Mouse (Mus musculus) midbrain, embryonic 16.5 days (tissue): ENCODE measurements at regions not wholly inside any gene's neighbourhood (a gene's known extent, or its start where the extent isn't known, plus 50 kb on each side); places are given as distances from the start of the nearest gene placed in this dataset.

ENCODE experiments used
- ATAC-seq: fragments of 200-750 bp; cut with Nextera tagmentation; 2 replicates; pipeline ENCODE4 v1.8.0; 2017; ENCODE audit warnings: moderate TSS enrichment
- H3K27ac ChIP-seq: fragments of 300-500 bp; sonication (generic); 2 replicates; pipeline ENCODE4 v1.5.1; 2014; ENCODE audit warnings: mild to moderate bottlenecking, low read length, mixed read lengths
- H3K27me3 ChIP-seq: fragments of 300-500 bp; sonication (generic); 2 replicates; pipeline ENCODE4 v1.6.1; 2014; ENCODE audit warnings: low read depth, low read length, mixed read lengths; ENCODE audit not compliant: control insufficient read depth, insufficient read depth
- H3K36me3 ChIP-seq: fragments of 300-500 bp; sonication (generic); 2 replicates; pipeline ENCODE4 v1.6.1; 2014; ENCODE audit warnings: mild to moderate bottlenecking, low read length, moderate library complexity, mixed read lengths; ENCODE audit not compliant: control insufficient read depth, insufficient read depth
- H3K4me1 ChIP-seq: fragments of 300-500 bp; sonication (generic); 2 replicates; pipeline ENCODE4 v1.6.1; 2014; ENCODE audit warnings: mild to moderate bottlenecking, low read length, mixed read lengths; ENCODE audit not compliant: control insufficient read depth, insufficient read depth
- H3K4me2 ChIP-seq: fragments of 300-500 bp; sonication (generic); 2 replicates; pipeline ENCODE4 v1.6.1; 2014; ENCODE audit warnings: mild to moderate bottlenecking, low read length, mixed read lengths
- H3K4me3 ChIP-seq: fragments of 300-500 bp; sonication (generic); 2 replicates; pipeline ENCODE4 v1.5.1; 2014; ENCODE audit warnings: low read depth, mild to moderate bottlenecking, low read length, moderate library complexity, mixed read lengths
- H3K9ac ChIP-seq: fragments of 300-500 bp; sonication (generic); 2 replicates; pipeline ENCODE4 v1.6.1; 2014; ENCODE audit warnings: low read depth, low read length, mixed read lengths
- H3K9me3 ChIP-seq: fragments of 300-500 bp; sonication (generic); replicated peaks from 2 replicates; pipeline ENCODE4 v1.6.1; 2014; ENCODE audit warnings: mild to moderate bottlenecking, low read length, mixed read lengths; ENCODE audit not compliant: control insufficient read depth, poor library complexity, severe bottlenecking
- WGBS: fragments of 180-500 bp; shearing (Covaris S2); extraction: QIAGEN DNeasy Blood & Tissue Kit; methylation state at CpG from one replicate; pipeline ENCODE4 v1.1.7; 2014; 5-methylcytosine and 5-hydroxymethylcytosine counted together

DNA sequence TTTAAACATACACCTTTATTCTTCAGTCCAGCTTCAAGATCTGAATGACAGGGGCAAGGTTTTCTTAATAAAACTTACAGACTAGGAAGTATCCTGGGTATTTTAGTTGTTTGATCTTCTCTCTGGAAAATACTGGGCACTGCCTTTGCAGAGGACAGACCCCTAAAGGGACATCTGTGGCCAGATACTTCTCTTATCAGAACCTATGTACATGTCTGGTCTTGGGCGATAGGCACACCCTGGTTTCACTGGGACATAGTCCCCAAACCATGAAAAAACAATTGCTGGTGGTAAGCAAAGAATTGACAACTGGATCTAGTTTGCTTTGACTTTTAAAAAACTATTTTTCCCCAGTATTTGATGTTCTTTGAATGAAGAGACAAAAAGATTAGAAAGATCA, 189.5 kb upstream of the Veph1 start:
- Histone ChIP-seq H3K4me2 (no peak overlapping the region), H3K4me3 (no peak overlapping the region), H3K4me1 (no peaks in the 10 kb centered on the region), H3K9ac (no peak overlapping the region), H3K36me3 (no peaks in the 10 kb centered on the region), H3K27me3 (no peaks in the 10 kb centered on the region), H3K9me3 (no peaks in the 10 kb centered on the region), H3K27ac (no peak overlapping the region)
- 91% methylated on average over 1 of the region's 1 CpGs for WGBS
- ATAC-seq = no peak

DNA sequence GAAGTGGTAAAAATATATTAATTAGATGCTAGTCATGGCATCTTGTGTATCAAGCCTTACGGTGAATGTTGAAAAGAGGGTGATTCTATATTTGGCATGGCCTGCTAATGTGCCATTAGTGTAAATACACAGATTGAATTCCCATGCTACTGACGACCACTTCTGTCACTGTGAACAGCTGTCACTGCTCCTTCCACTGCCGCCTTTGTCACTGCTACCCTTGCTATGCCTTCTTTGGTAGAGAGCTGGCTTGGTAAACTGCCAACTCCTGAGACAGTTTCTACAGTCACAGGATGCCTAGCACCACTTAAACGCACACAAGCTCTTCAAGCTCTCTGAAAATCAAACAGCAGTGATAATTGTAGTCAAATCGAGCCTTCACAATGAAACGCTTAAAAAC, 184.1 kb upstream of the Veph1 start:
- Histone ChIP-seq H3K27ac (no peak overlapping the region), H3K36me3 (no peaks in the 10 kb centered on the region), H3K4me2 (no peak overlapping the region), H3K4me1 (peaks cover 3% of the 10 kb centered on the region; the same call in 1 of the 2 replicates), H3K27me3 (no peaks in the 10 kb centered on the region), H3K4me3 (no peak overlapping the region), H3K9ac (no peak overlapping the region), H3K9me3 (no peaks in the 10 kb centered on the region)
- ATAC-seq = peak; percentile 48; the same call in 1 of the 2 replicates
- WGBS = 47% methylated on average over 6 of the region's 6 CpGs

DNA sequence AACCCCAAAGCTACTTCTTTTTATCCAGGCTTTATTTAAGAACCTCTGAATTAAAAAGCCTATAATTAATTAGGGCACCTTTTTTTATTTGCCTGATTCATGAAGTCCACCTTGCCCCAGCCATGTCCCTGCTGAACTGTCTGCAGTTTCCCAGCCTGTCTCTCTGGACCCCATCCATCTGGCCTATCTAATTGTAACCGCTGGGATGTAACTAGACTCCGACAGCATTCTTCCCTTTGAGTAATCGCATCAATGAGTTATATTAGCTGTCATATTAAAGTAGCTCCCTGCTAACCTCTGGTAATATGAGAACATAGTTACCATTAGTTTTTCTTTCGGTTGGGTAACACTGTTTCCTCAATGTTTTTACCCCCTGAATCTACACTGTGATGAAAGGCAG, 182.6 kb upstream of the Veph1 start:
- no peak overlapping the region for H3K4me2 ChIP-seq
- WGBS = 50% methylated on average over 4 of the region's 4 CpGs

DNA sequence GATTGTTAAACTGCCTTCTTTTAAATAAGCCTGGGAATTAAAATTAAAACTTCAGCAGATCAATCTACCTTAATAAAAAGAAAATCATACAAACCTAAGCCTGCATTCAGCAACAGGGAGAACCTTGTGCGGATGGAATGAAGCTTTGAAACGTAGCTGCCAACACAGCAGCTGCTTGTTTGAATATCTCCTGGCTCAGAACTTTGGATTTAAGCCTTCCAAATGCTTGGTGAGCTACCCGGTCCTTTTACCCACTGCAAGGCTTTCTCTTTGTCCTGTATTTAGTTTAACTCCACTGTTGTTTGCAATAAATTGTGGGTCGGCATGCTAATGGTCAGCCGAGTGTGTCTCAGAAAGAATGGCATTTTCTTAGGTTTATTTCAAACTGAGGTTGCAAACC, 169.7 kb upstream of the Veph1 start:
- H3K4me1 ChIP-seq = no peaks in the 10 kb centered on the region
- no peak overlapping the region for H3K4me2 ChIP-seq
- H3K9ac ChIP-seq = no peak overlapping the region
- 78% methylated on average over 5 of the region's 5 CpGs for WGBS
- no peak overlapping the region for H3K27ac ChIP-seq
- H3K27me3 ChIP-seq = no peaks in the 10 kb centered on the region
- ATAC-seq = no peak
- no peak overlapping the region for H3K4me3 ChIP-seq
- no peaks in the 10 kb centered on the region for H3K9me3 ChIP-seq
- no peaks in the 10 kb centered on the region for H3K36me3 ChIP-seq

More for the DNA sequence above, 182.6 kb upstream of the Veph1 start:
- Histone ChIP-seq H3K4me1 (peaks cover 3% of the 10 kb centered on the region; the same call in 1 of the 2 replicates), H3K27ac (no peak overlapping the region), H3K9me3 (no peaks in the 10 kb centered on the region), H3K4me3 (no peak overlapping the region), H3K27me3 (no peaks in the 10 kb centered on the region), H3K9ac (no peak overlapping the region), H3K36me3 (no peaks in the 10 kb centered on the region)
- ATAC-seq = no peak

DNA sequence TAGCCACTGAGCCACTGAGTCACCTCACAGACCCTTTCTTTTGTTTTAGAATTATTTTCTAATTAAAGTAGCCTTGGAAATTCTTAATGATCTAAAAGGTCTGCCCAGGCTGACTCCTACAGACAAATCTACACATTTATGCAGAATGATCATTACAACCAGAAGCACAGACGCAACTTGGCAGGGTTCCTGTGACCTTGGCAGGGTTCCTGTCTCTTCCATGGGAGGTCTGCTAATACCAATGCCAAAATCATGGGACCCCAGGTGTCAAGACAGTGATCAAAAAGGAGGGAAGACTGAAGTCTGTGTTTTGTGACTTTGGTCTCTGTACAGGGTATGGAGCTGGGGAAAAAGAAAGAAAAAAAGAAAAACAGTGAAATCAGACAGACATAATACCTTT, 168.7 kb upstream of the Veph1 start:
- 67% methylated on average over 1 of the region's 1 CpGs for WGBS
- Histone ChIP-seq H3K27me3 (no peaks in the 10 kb centered on the region), H3K4me3 (no peak overlapping the region), H3K9me3 (no peaks in the 10 kb centered on the region), H3K36me3 (no peaks in the 10 kb centered on the region), H3K4me1 (no peaks in the 10 kb centered on the region), H3K9ac (no peak overlapping the region), H3K27ac (no peak overlapping the region), H3K4me2 (no peak overlapping the region)
- no peak for ATAC-seq

DNA sequence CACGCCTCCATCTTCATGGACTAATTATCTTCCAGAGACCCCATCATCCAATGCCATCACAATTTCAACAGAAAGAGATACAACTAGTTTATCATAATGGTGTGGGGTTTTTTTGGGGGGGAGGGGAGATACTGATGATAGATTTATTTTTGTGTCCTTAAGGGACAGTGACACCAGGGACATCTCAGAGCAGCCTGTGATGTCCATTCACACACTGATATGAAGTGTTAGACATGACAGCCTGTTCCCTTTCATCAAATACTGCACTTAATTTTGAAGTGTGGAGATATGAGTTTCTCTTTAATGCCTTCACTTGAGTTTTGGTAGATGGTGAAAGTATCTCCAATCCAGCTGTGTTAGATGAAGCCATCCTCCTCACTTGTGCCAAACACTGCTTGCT, 165.7 kb upstream of the Veph1 start:
- no peak for ATAC-seq
- Histone ChIP-seq H3K4me2 (no peak overlapping the region), H3K4me3 (no peak overlapping the region), H3K9me3 (no peaks in the 10 kb centered on the region), H3K27ac (no peak overlapping the region), H3K4me1 (no peaks in the 10 kb centered on the region), H3K27me3 (no peaks in the 10 kb centered on the region), H3K9ac (no peak overlapping the region), H3K36me3 (no peaks in the 10 kb centered on the region)
- 88% methylated on average over 1 of the region's 1 CpGs for WGBS

DNA sequence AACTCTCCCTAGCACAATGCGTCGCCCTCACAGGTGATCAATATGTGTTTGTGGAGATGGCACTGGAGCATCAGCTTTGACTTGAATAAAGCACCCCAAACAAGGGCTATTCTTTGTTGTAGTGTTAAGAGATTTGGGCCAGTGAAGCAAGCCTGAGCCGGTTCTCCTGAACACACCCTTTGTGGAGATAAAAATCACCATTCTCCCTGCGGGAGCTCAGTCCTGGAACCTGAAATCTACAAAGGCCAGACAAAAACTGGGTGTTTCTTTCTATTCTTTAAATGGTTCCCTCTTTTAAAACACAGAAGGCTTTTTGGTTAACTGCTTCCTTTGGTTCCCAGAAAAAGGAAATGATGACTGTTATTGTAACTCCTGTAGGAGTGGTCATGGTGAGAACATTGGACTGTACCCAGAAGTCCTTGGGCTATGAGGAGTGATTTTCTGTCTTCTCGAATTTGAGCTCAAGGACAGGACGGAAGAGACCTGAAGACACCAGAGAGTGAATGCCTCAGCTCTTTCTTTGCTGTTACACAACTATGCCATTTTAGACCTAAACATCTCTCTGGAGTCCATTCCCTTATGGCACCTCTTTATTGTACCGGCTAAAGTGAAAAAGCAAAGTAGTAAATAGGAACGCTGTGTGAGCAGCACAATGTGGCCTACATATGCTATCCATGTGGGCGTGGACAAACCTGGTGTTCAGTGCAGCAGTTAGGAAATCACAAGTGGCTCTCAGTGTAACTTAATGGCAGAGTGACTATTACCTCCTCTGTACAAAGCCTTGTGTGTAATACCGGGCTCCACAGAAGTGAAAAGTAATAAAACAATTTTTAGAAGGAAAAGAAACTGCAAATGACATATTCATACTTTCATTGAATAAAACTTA, 149.9 kb upstream of the Veph1 start:
- Histone ChIP-seq H3K27me3 (no peaks in the 10 kb centered on the region), H3K9ac (no peak overlapping the region), H3K9me3 (no peaks in the 10 kb centered on the region), H3K27ac (no peak overlapping the region), H3K4me1 (no peaks in the 10 kb centered on the region), H3K36me3 (no peaks in the 10 kb centered on the region), H3K4me2 (no peak overlapping the region), H3K4me3 (no peak overlapping the region)
- no peak for ATAC-seq
- whole genome bisulfite sequencing = 83% methylated on average over 10 of the region's 10 CpGs

DNA sequence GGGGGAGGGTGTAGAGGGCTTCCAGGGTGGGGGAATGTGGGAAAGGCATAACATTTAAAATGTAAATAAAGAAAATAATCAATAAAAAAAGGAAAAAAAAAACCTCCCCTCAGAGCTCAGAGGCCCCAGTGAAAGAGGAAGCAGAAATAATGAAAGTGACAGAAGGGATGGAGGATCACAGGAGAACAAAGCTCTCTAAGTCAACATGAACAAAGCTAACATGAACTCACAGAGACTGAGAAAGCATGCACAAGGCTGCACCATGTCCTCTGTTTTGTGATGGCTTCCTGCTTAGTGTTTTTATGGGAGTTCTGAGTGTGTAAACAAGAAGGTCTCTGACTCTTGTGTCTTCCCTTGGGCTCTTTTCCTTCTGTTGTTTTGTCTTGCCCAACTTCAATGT, 136.6 kb upstream of the Veph1 start:
- H3K4me1 ChIP-seq = no peaks in the 10 kb centered on the region
- ATAC-seq = no peak
- no peak overlapping the region for H3K27ac ChIP-seq
- H3K9ac ChIP-seq = no peak overlapping the region
- H3K4me2 ChIP-seq = no peak overlapping the region
- H3K27me3 ChIP-seq = no peaks in the 10 kb centered on the region
- no peak overlapping the region for H3K4me3 ChIP-seq
- no peaks in the 10 kb centered on the region for H3K9me3 ChIP-seq
- no peaks in the 10 kb centered on the region for H3K36me3 ChIP-seq

DNA sequence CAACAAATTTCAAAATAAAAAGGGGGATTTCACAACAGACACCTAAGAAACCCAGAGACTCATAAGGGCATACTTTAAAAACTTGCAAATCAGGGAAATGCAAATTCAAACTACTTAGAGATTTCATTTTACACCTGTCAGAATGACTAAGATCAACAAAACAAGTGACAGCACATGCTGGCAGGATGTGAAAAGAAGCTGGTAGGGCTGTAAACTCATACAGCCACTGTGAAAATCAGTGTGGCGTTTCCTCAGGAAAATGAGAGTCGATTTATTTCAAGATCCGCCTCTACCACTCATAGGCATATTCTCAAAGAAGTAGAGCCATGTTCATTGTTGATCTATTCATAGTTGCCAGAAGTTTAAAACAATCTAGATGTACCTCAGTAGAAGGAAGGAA, 133.6 kb upstream of the Veph1 start:
- no peaks in the 10 kb centered on the region for H3K4me1 ChIP-seq
- H3K4me2 ChIP-seq = no peak overlapping the region
- no peak overlapping the region for H3K4me3 ChIP-seq
- 50% methylated on average over 3 of the region's 3 CpGs for WGBS
- no peaks in the 10 kb centered on the region for H3K9me3 ChIP-seq
- ATAC-seq = no peak
- no peak overlapping the region for H3K9ac ChIP-seq
- H3K27me3 ChIP-seq = no peaks in the 10 kb centered on the region
- H3K36me3 ChIP-seq = no peaks in the 10 kb centered on the region
- H3K27ac ChIP-seq = no peak overlapping the region
